Mouse (Mus musculus): ENCODE measurements around the gene Lrrc2. TPM values are rescaled to one million over a fixed set of nuclear protein-coding genes. Genes with fewer than 3 reads are reported as not detected.

Gene Lrrc2
- total and polyA plus RNA-seq, 2 experiments from 2014 or later, result 0.78 to 1.3 TPM

GRCm38 (mm10) chr9:110933850-110934437 lies 17.4 kb upstream of the Lrrc2 start:
- Histone ChIP-seq H3K27ac (peak overlapping the region; percentile 82), H3K27me3 (ENCODE audit: insufficient read depth, low read length) (no peaks in the 10 kb centered on the region), H3K9me3 (ENCODE audit: low read length) (no peaks in the 10 kb centered on the region), H3K36me3 (ENCODE audit: insufficient read depth, low read length) (no peaks in the 10 kb centered on the region), H3K4me2 (ENCODE audit: low read depth, low read length) (no peak overlapping the region), H3K4me3 (ENCODE audit: low read length) (no peak overlapping the region), H3K9ac (replicated peaks; ENCODE audit: low read length) (no peak overlapping the region), H3K4me1 (ENCODE audit: insufficient read depth, low read length) (peaks cover 13% of the 10 kb centered on the region)
- WGBS, result 23% methylated on average over 12 of the region's 12 CpGs
- DNase-seq (ENCODE audit: low spot score) (peak; percentile 79), ATAC-seq (peak; percentile 93)
- TF ChIP-seq CTCF (IDR thresholded peaks at IDR 0.05; ENCODE audit: low read depth), result no peak

- 69% methylated on average over 7 of the region's 7 CpGs for WGBS
Measured at GRCm38 (mm10) chr9:110935941-110936340, 15.4 kb upstream of the Lrrc2 start.

GRCm38 (mm10) chr9:110937506-110938490 lies 13.5 kb upstream of the Lrrc2 start:
- TF ChIP-seq CTCF (IDR thresholded peaks at IDR 0.05; ENCODE audit: low read depth), result peak; percentile 19; the same call in 1 of the 2 replicates
- H3K27ac ChIP-seq, result no peak overlapping the region
- H3K4me2 ChIP-seq (ENCODE audit: low read depth, low read length), result no peak overlapping the region
- no peaks in the 10 kb centered on the region for H3K36me3 ChIP-seq (ENCODE audit: insufficient read depth, low read length)
- DNase-seq (ENCODE audit: low spot score), result no peak
- H3K27me3 ChIP-seq (ENCODE audit: insufficient read depth, low read length), result no peaks in the 10 kb centered on the region
- H3K4me3 ChIP-seq (ENCODE audit: low read length), result no peak overlapping the region
- ATAC-seq, result no peak
- WGBS, result 77% methylated on average over 12 of the region's 12 CpGs
- no peak overlapping the region for H3K9ac ChIP-seq (replicated peaks; ENCODE audit: low read length)
- H3K9me3 ChIP-seq (ENCODE audit: low read length), result no peaks in the 10 kb centered on the region
- peaks cover 13% of the 10 kb centered on the region for H3K4me1 ChIP-seq (ENCODE audit: insufficient read depth, low read length)

More at GRCm38 (mm10) chr9:110935941-110936340, 15.4 kb upstream of the Lrrc2 start:
- H3K4me2 ChIP-seq (ENCODE audit: low read depth, low read length), result no peak overlapping the region
- H3K4me3 ChIP-seq (ENCODE audit: low read length), result no peak overlapping the region
- H3K27ac ChIP-seq, result 0 out of 2 replicates have a peak overlapping the region, but pooled peaks have one; percentile 26
- H3K9ac ChIP-seq (replicated peaks; ENCODE audit: low read length), result no peak overlapping the region
- peaks cover 13% of the 10 kb centered on the region for H3K4me1 ChIP-seq (ENCODE audit: insufficient read depth, low read length)
- H3K9me3 ChIP-seq (ENCODE audit: low read length), result no peaks in the 10 kb centered on the region
- H3K27me3 ChIP-seq (ENCODE audit: insufficient read depth, low read length), result no peaks in the 10 kb centered on the region
- no peak for ATAC-seq
- no peak for TF ChIP-seq CTCF (IDR thresholded peaks at IDR 0.05; ENCODE audit: low read depth)
- no peaks in the 10 kb centered on the region for H3K36me3 ChIP-seq (ENCODE audit: insufficient read depth, low read length)
- DNase-seq (ENCODE audit: low spot score), result no peak

- Histone ChIP-seq H3K27ac (no peak overlapping the region), H3K9me3 (ENCODE audit: low read length) (no peaks in the 10 kb centered on the region), H3K4me3 (ENCODE audit: low read length) (no peak overlapping the region), H3K36me3 (ENCODE audit: insufficient read depth, low read length) (no peaks in the 10 kb centered on the region), H3K4me2 (ENCODE audit: low read depth, low read length) (no peak overlapping the region), H3K27me3 (ENCODE audit: insufficient read depth, low read length) (no peaks in the 10 kb centered on the region), H3K9ac (replicated peaks; ENCODE audit: low read length) (no peak overlapping the region), H3K4me1 (ENCODE audit: insufficient read depth, low read length) (no peaks in the 10 kb centered on the region)
- peak; percentile 43; the same call in 1 of the 2 replicates for ATAC-seq
- WGBS, result 35% methylated on average over 13 of the region's 13 CpGs
- peak; percentile 59 for DNase-seq (ENCODE audit: low spot score)
- TF ChIP-seq CTCF (IDR thresholded peaks at IDR 0.05; ENCODE audit: low read depth), result peak; percentile 66
Measured at GRCm38 (mm10) chr9:110944265-110944664, 7.1 kb upstream of the Lrrc2 start.

- H3K9me3 ChIP-seq (ENCODE audit: low read length), result no peaks in the 10 kb centered on the region
- 27% methylated on average over 18 of the region's 18 CpGs for WGBS
- ATAC-seq, result no peak
- no peaks in the 10 kb centered on the region for H3K4me1 ChIP-seq (ENCODE audit: insufficient read depth, low read length)
- H3K27ac ChIP-seq, result no peak overlapping the region
- H3K4me2 ChIP-seq (ENCODE audit: low read depth, low read length), result 0 out of 2 replicates have a peak overlapping the region, but pooled peaks have one; percentile 10
- DNase-seq (ENCODE audit: low spot score), result no peak
- H3K4me3 ChIP-seq (ENCODE audit: low read length), result no peak overlapping the region
- H3K36me3 ChIP-seq (ENCODE audit: insufficient read depth, low read length), result no peaks in the 10 kb centered on the region
- no peak for TF ChIP-seq CTCF (IDR thresholded peaks at IDR 0.05; ENCODE audit: low read depth)
- H3K27me3 ChIP-seq (ENCODE audit: insufficient read depth, low read length), result no peaks in the 10 kb centered on the region
- no peak overlapping the region for H3K9ac ChIP-seq (replicated peaks; ENCODE audit: low read length)
Measured at GRCm38 (mm10) chr9:110945343-110945742, 6.0 kb upstream of the Lrrc2 start.

GRCm38 (mm10) chr9:110945926-110946325 lies 5.4 kb upstream of the Lrrc2 start, which contains the start of gene Tdgf1:
Gene Tdgf1 (minus strand): TSS chr9:110946158.
- no peak for TF ChIP-seq CTCF (IDR thresholded peaks at IDR 0.05; ENCODE audit: low read depth)
- H3K4me3 ChIP-seq (ENCODE audit: low read length), result no peak within 1 kb of the TSS
- no peaks in the 10 kb centered on the region for H3K36me3 ChIP-seq (ENCODE audit: insufficient read depth, low read length)
- H3K9me3 ChIP-seq (ENCODE audit: low read length), result no peaks in the 10 kb centered on the region
- WGBS, result 34% methylated on average over 11 of the region's 11 CpGs
- no peak for DNase-seq (ENCODE audit: low spot score)
- H3K9ac ChIP-seq (replicated peaks; ENCODE audit: low read length), result no peak within 1 kb of the TSS
- H3K4me2 ChIP-seq (ENCODE audit: low read depth, low read length), result 0 out of 2 replicates have a peak within 1 kb of the TSS, but pooled peaks have one; percentile 10
- H3K4me1 ChIP-seq (ENCODE audit: insufficient read depth, low read length), result no peaks in the 10 kb centered on the region
- no peaks in the 10 kb centered on the region for H3K27me3 ChIP-seq (ENCODE audit: insufficient read depth, low read length)
- no peak for ATAC-seq
- H3K27ac ChIP-seq, result no peak within 1 kb of the TSS
